Mouse (Mus musculus): ENCODE measurements at regions not wholly inside any gene's neighbourhood (a gene's known extent, or its start where the extent isn't known, plus 50 kb on each side); places are given as distances from the start of the nearest gene placed in this dataset.
A peak's percentile ranks its signal among the peaks of the same experiment; 100 is the strongest.

GRCm38 (mm10) chr4:87718166-87718805, 314.9 kb downstream of the Mllt3 start:
- no peak for DNase-seq (ENCODE audit: low spot score in 2 of 2)

DNA sequence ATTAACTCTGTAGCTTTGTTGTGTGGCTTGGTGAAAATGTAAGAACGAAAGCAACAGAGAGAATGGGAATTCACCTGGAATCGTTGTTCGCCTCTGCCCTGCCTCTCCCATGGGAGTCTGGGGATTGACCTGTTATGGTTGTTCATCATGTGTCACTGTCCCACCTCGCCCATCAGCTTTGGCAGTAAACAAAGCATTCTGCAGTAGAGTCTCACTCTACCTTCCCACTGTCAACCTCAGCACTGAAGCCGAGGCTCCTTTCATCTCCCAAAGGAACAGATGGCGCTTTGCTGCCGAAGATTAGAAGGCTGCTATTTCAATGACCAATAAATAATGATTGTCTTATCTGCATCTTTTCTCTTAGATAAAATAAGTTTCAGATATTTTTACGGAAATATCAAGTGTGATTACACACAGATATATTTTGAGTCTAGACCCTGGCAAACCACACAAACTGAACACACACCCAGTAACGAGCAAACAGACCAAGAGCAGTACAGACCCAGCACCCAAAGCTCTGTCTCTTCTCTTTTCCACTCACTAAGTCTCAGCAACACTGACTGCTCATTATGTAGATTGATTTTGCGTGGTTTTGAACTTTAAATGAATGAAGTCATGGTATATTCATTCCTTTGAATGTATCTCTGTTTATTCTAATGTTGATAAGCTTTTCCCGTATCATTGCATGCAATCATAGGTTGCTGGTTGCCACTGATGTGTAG, 317.8 kb downstream of the Mllt3 start:
- DNase-seq (ENCODE audit: low spot score in 2 of 2) = no peak

- DNase-seq (ENCODE audit: low spot score in 2 of 2) = no peak
These were observed 320.5 kb downstream of the Mllt3 start for GRCm38 (mm10) chr4:87712691-87713090.

GRCm38 (mm10) chr4:87712286-87712685, 320.9 kb downstream of the Mllt3 start:
- no peak for DNase-seq (ENCODE audit: low spot score in 2 of 2)

GRCm38 (mm10) chr4:87711185-87711827, 321.9 kb downstream of the Mllt3 start:
- DNase-seq (ENCODE audit: low spot score in 2 of 2) = no peak

GRCm38 (mm10) chr4:87708981-87709645, 324.1 kb downstream of the Mllt3 start:
- DNase-seq (ENCODE audit: low spot score in 2 of 2) = no peak

DNA sequence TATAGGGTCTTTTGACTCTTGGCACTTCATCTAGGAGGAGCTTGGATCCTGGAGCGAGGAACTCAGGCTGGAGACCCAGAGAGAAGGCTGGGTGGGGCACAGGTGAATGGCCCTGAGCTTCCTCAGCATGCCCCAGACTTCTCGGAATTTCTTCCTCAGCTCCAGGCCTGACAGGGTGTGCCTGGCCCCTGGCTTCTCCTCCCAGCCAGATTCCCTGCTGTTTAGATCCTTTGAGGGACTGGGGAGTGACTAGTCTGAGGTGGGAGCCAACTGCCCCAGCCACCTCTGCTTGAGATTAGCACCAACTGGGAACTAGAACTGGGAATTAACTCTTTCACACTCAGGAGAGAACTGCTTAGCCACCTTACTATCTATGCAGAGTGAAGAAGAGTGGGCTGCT, 325.8 kb downstream of the Mllt3 start:
- DNase-seq (ENCODE audit: low spot score in 2 of 2) = no peak

DNA sequence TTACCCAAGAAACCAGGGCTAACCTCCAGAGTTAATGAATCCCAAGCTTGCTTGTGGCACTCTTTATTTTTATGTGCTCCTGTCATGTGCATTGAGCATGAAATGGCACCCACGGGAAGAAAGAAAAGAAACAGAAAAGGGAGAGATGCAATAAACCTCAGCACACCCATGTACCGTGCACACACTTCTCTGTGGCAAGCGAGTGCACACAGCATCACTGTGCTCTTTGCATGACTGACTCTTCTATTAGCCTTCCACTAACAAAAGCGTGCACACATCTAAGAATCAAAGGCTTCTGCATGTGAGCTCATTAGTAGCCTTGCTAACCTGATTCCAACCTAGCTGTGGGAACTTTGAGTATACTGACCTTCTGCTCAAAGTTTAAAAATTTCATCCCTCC, 330.3 kb downstream of the Mllt3 start:
- DNase-seq (ENCODE audit: low spot score in 2 of 2) = no peak

DNA sequence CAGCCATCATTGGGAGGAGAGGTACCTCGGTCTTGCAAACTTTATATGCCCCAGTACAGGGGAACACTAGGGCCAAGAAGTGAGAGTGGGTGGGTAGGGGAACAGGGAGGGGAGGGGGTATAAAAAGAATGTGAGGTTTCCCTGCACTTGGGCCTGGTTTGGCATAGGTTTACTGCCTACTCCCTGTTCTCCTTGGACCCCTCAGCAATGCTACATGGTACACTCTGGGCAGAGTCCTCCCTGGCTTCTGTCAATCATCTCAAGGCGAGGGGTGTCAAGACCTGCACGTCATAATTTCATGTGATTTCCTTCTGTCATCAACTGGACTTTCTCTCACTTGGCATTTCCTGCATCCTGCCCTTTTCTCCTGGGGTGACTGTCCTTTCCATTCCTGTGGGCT, 330.9 kb downstream of the Mllt3 start:
- DNase-seq (ENCODE audit: low spot score in 2 of 2) = no peak

DNA sequence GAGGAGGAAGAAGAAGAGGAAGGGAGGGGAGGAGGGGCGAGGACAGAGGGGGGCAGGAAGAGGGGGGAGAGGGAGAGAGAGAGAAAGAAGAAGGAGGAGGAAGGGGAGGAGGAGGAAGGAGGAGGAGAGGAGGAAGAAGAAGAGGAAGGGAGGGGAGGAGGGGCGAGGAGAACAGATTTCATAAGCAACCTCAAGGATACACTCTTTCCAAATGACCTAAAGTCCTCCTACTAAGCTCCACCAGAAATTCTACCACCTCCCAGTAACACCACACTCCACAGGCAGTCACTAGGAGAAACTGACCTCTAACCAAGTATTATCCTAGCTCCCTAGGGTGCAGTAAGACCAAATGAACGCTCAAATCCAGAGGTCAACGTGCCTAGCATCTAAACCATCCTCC, 332.1 kb downstream of the Mllt3 start:
- no peak for DNase-seq (ENCODE audit: low spot score in 2 of 2)

DNA sequence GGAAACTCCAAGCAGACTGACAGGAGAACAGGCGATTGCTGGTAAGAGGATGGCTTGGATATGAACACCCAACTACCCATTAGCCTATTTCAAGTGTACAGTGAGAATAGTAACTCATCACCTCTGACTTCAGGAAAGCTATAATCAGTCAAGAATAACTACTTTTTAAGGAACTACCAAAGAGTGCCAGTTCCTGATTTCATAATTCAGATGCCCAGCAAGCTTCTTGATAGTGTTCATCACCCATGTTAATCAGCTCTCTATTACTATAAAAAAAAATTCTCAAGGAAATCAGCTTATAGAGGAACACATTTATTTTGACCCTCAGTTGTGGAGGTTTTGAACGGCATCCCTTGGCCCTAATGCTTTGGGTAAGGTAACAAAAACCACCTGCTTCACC, 332.7 kb downstream of the Mllt3 start:
- no peak for DNase-seq (ENCODE audit: low spot score in 2 of 2)

- DNase-seq (ENCODE audit: low spot score in 2 of 2) = no peak
These were observed 333.6 kb downstream of the Mllt3 start for GRCm38 (mm10) chr4:87699586-87699985.

DNA sequence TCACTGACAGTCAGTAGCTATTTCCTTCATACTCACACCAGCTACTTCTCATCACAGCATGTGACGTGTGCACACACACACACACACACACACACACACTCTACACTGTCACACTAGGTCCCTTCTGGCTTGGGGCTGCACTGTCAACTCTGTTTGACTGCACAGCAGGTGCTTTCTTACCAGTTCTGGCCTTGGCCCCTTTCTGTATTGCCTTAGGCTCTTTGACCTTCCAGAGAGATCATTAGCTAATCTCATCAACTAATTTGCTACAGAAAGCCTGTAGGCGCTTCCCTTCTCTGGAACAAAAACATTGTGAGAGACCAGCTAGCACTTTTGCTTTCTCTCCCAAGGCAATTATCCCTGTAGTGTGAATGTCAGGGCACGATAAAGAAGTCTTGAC, 334.4 kb downstream of the Mllt3 start:
- no peak for DNase-seq (ENCODE audit: low spot score in 2 of 2)

DNA sequence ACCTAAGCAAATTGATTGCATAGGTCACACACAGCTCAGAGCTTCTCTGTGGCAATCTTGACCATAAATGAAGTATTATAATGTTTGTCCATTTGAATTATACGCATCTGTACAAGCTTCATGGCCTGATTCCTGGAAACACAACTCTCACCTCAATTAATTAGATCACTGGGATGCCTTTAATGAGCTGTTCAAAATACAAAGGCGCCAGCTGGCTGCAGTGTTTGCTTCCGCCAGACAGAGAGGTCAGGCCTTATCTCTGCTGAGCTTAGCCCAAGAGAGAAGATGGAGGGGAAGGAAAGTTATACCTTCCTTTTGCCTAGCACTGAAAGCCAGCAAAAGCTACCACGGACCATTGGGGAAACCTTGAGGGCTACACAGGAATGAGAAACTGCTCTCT, 336.2 kb downstream of the Mllt3 start:
- DNase-seq (ENCODE audit: low spot score in 2 of 2) = no peak

DNA sequence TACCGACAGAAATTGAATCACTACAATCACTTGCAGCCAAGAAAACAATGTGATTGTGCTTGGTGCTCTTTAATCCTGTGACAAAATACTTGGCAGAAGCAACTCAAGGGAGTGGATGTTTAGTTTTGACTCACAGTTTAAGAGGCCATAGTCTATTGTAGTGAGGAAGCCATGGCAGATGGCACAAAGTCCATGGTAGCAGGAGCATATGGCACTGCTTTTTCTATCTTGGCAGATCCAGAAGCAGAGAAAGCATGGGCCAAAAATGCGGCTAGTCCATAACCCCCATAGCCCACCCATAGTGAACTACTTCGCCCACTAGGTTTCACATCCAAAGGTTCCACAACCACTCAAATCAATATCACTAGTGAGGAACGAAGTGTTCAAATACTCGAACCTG, 337.4 kb downstream of the Mllt3 start:
- no peak for DNase-seq (ENCODE audit: low spot score in 2 of 2)

DNA sequence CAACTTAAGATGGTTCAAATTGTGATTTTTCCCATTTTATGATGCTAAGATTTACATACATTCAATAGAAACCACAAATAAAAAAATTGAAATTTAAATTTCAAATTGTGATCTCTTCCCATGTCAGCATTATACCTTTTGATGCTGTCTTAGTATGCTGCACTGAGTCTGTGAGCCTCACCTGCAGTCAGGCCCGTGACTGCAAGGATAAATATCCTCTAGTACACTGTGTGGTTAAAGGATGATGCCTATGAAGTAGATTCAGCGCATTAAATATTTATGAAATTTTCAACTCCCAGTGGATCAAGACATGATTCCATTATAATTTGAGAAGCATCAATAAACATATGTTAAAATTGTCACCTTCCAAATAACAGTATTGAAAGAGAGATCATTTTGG, 340.4 kb downstream of the Mllt3 start:
- no peak for DNase-seq (ENCODE audit: low spot score in 2 of 2)

DNA sequence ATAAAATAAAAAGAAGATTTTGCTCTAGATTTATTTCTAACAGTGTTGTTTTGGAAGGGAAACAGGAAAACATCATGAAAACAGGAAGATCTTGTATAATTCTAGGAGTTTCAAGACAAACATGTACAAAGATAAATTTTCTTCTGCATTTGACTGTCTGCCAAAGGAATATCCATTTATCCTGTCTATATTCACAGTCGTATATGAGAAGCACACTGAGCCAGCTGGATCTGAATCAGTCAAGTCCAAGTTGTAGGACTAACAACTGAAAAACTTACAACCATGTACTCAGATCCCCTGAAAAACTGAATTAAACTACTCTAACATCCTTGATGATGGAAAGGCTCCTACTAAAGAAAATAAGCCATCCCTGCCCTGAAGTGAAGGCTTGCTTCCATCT, 348.2 kb downstream of the Mllt3 start:
- no peak for DNase-seq (ENCODE audit: low spot score in 2 of 2)

GRCm38 (mm10) chr4:87682783-87683182, 350.4 kb downstream of the Mllt3 start:
- DNase-seq (ENCODE audit: low spot score in 2 of 2) = no peak

DNA sequence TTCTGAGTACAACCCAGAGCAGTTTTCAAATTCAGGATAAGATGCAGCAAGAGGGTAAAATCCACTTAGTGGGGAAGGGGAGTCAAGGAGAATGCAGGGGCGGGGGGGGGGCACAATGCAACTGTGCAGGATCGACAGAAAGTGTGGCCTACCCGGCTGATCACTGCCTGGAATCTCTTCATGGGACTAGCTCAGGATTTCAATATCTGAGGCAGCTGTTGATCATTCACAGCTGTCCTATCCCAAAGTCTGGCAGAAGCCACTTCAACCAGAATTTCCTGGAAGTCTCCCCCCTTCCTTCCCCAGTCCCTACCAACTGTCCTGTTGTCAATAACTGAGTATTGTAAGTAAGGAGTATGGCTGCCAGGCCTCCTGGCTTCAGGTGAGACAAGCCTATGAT, 362.1 kb downstream of the Mllt3 start:
- no peak for DNase-seq (ENCODE audit: low spot score in 2 of 2)

GRCm38 (mm10) chr4:87670167-87670566, 363.0 kb downstream of the Mllt3 start:
- DNase-seq (ENCODE audit: low spot score in 2 of 2) = no peak

- no peak for DNase-seq (ENCODE audit: low spot score in 2 of 2)
These were observed 363.7 kb downstream of the Mllt3 start for GRCm38 (mm10) chr4:87669480-87669879.

- DNase-seq (ENCODE audit: low spot score in 2 of 2) = peak in 1 of 2 experiments; percentile 50
These were observed 364.9 kb downstream of the Mllt3 start for GRCm38 (mm10) chr4:87668314-87668713.
